Mouse (Mus musculus): ENCODE measurements around the gene Pex5l. TPM values are rescaled to one million over a fixed set of nuclear protein-coding genes. Genes with fewer than 3 reads are reported as not detected.

The Pex5l gene
- total and polyA plus RNA-seq, 3 experiments = 0.08 to 0.44 (median 0.44) TPM

GRCm38 (mm10) chr3:33068146-33068545 is 74.9 kb downstream of the Pex5l start:
- Histone ChIP-seq H3K4me3 (replicated peaks in 1 of 3; ENCODE audit: low read depth in 2 of 3, low read length in 2 of 3, poor library complexity in 1 of 3) (no peak overlapping the region), H3K27ac (ENCODE audit: insufficient read depth, low read depth) (no peak overlapping the region), H3K4me2 (ENCODE audit: insufficient read depth, low read depth, poor library complexity, severe bottlenecking) (no peak overlapping the region), H3K27me3 (replicated peaks) (no peaks in the 10 kb centered on the region), H3K9me3 (replicated peaks; ENCODE audit: low read length) (no peaks in the 10 kb centered on the region), H3K4me1 (ENCODE audit: control insufficient read depth in 1 of 2, insufficient read depth in 2 of 2) (peaks cover 0 to 8% of the 10 kb centered on the region in 2 experiments; a peak in 2 of 4 replicates), H3K9ac (ENCODE audit: insufficient read depth, low read depth) (no peak overlapping the region), H3K79me2 (replicated peaks; ENCODE audit: control insufficient read depth, extremely low read depth, insufficient read depth, poor library complexity, severe bottlenecking) (no peaks in the 10 kb centered on the region), H3K36me3 (replicated peaks in 1 of 2; ENCODE audit: control insufficient read depth in 1 of 2, insufficient read depth in 1 of 2, low read length in 1 of 2) (no peaks in the 10 kb centered on the region)
- no peak for TF ChIP-seq JUN (IDR thresholded peaks at IDR 0.05; ENCODE audit: insufficient read depth, low read depth, low read length)
- no peak for TF ChIP-seq MAFK (IDR thresholded peaks at IDR 0.05; ENCODE audit: insufficient replicate concordance, low read length)
- no peak for TF ChIP-seq ZKSCAN1 (IDR thresholded peaks at IDR 0.05; ENCODE audit: borderline replicate concordance, low read depth, low read length)
- no peak for TF ChIP-seq NELFE (IDR thresholded peaks at IDR 0.05; ENCODE audit: low read depth, low read length)
- no peak for TF ChIP-seq RAD21 (IDR thresholded peaks at IDR 0.05; ENCODE audit: low read depth, low read length)
- no peak for TF ChIP-seq CHD2 (IDR thresholded peaks at IDR 0.05; ENCODE audit: low read length)
- no peak for TF ChIP-seq EP300 (IDR thresholded peaks at IDR 0.05; ENCODE audit: low read length)
- TF ChIP-seq ZC3H11A (IDR thresholded peaks at IDR 0.05; ENCODE audit: low read depth, low read length) = no peak
- TF ChIP-seq TBP (conservative IDR thresholded peaks at IDR 0.05; ENCODE audit: low read depth, low read length) = no peak
- no peak for TF ChIP-seq BHLHE40 (IDR thresholded peaks at IDR 0.05; ENCODE audit: low read depth, low read length)
- no peak for TF ChIP-seq TCF12 (IDR thresholded peaks at IDR 0.05; ENCODE audit: low read depth, low read length)
- TF ChIP-seq POLR2AphosphoS2 (IDR thresholded peaks at IDR 0.05; ENCODE audit: low read depth, low read length) = no peak
- TF ChIP-seq NRF1 (IDR thresholded peaks at IDR 0.05; ENCODE audit: low read depth, low read length) = no peak
- no peak for TF ChIP-seq JUND (conservative IDR thresholded peaks at IDR 0.05; ENCODE audit: low read depth, low read length)
- TF ChIP-seq ZMIZ1 (IDR thresholded peaks at IDR 0.05; ENCODE audit: low read depth, low read length) = no peak
- TF ChIP-seq PAX5 (IDR thresholded peaks at IDR 0.05; ENCODE audit: low read length) = no peak
- TF ChIP-seq UBTF (IDR thresholded peaks at IDR 0.05; ENCODE audit: low read depth, low read length) = no peak
- no peak for TF ChIP-seq KAT2A (IDR thresholded peaks at IDR 0.05; ENCODE audit: insufficient replicate concordance, low read length)
- in situ Hi-C loops (cut with MboI; ENCODE audit: low pct_ligation_motif_present, low pct_unique_long_range_greater_than_20kb, low sequenced_read_pairs) = no loop called here
- DNase-seq (ENCODE audit: extremely low read depth) = no peak
- dilution Hi-C loops (cut with MboI; ENCODE audit: extremely low pct_ligation_motif_present, extremely low pct_unique_long_range_greater_than_20kb, low sequenced_read_pairs) = no loop called here

- Histone ChIP-seq H3K27ac (ENCODE audit: insufficient read depth, low read depth) (no peak overlapping the region), H3K9ac (ENCODE audit: insufficient read depth, low read depth) (no peak overlapping the region), H3K36me3 (replicated peaks in 1 of 2; ENCODE audit: control insufficient read depth in 1 of 2, insufficient read depth in 1 of 2, low read length in 1 of 2) (no peaks in the 10 kb centered on the region), H3K27me3 (replicated peaks) (no peaks in the 10 kb centered on the region), H3K4me1 (ENCODE audit: control insufficient read depth in 1 of 2, insufficient read depth in 2 of 2) (no peaks in the 10 kb centered on the region), H3K79me2 (replicated peaks; ENCODE audit: control insufficient read depth, extremely low read depth, insufficient read depth, poor library complexity, severe bottlenecking) (no peaks in the 10 kb centered on the region), H3K9me3 (replicated peaks; ENCODE audit: low read length) (no peaks in the 10 kb centered on the region), H3K4me3 (replicated peaks in 1 of 3; ENCODE audit: low read depth in 2 of 3, low read length in 2 of 3, poor library complexity in 1 of 3) (no peak overlapping the region), H3K4me2 (ENCODE audit: insufficient read depth, low read depth, poor library complexity, severe bottlenecking) (no peak overlapping the region)
- TF ChIP-seq MXI1 (IDR thresholded peaks at IDR 0.05; ENCODE audit: low read depth, low read length) (no peak), CTCF (conservative IDR thresholded peaks at IDR 0.05 in 1 of 2, IDR thresholded peaks at IDR 0.05 in 1 of 2; ENCODE audit: low read depth in 2 of 2, low read length in 2 of 2) (no peak), CHD2 (IDR thresholded peaks at IDR 0.05; ENCODE audit: low read length) (no peak), POLR2A (IDR thresholded peaks at IDR 0.05; ENCODE audit: low read depth, low read length) (no peak)
- DNase-seq (ENCODE audit: extremely low read depth) = no peak
- in situ Hi-C loops (cut with MboI; ENCODE audit: low pct_ligation_motif_present, low pct_unique_long_range_greater_than_20kb, low sequenced_read_pairs) (no loop called here), dilution Hi-C loops (cut with MboI; ENCODE audit: extremely low pct_ligation_motif_present, extremely low pct_unique_long_range_greater_than_20kb, low sequenced_read_pairs) (no loop called here)
Observed at GRCm38 (mm10) chr3:33063590-33063989, 79.5 kb downstream of the Pex5l start.

All from CH12.LX (cell line).